Mouse (Mus musculus) megakaryocyte, embryonic 14.5 days (primary cell): ENCODE measurements around the gene Dpy30.

Source experiments
- FLI1 ChIP-seq: IDR thresholded peaks from 2 replicates; pipeline ENCODE4 v1.6.1; 2012; ENCODE audit warnings: low read length, inconsistent platforms, mixed read lengths
- GATA1 ChIP-seq: IDR thresholded peaks from 3 replicates; pipeline ENCODE4 v1.6.1; 2012; ENCODE audit warnings: mixed read lengths, low read length, inconsistent platforms, borderline replicate concordance

DNA sequence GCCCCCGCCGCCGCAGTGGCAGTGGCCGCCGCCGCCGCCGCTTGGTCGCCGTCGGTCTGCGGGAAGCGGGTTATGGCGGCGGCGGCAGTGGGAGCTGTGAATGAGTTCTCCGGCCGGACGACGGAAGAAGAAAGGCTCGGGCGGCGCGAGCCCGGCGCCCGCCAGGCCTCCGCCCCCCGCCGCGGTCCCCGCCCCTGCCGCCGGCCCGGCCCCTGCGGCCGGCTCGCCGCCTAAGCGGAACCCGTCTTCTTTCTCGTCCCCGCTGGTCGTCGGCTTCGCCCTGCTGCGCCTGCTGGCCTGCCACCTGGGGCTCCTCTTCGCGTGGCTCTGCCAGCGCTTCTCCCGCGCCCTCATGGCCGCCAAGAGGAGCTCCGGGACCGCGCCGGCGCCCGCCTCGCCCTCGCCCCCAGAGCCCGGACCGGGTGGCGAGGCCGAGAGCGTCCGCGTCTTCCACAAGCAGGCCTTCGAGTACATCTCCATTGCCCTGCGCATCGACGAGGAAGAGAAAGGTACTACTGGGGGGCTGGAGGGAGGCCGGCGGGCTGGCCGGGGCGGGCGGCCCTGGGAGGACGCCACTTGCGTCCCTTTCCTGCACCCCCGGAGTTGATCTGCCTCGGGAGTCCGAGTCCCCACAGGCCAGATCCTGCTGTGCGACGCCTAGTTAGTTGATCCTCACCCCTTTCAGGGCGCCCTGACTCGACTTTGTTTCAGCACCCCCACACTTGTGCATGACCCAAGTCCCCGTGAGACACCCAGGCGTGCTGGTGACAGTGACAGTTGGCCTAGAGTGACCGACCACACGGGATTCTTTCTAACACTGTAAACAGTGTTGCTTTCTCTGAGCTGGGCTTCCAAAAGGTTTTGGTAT is 15.4 kb upstream of the Dpy30 start, which contains the start of gene Spast:
- no peak for TF ChIP-seq GATA1
- TF ChIP-seq FLI1: no peak
